ENCODE assay signal across 32 mouse cellular contexts in genomic region chr16:28015276-28015897, GRCm38 (mm10).
DNase-seq lines count a peak whose midpoint lies in the region; ATAC-seq and TF ChIP-seq lines count a peak whose summit lies in the region.
"Had no signal": no experiment of that assay in that cellular context is flagged by ENCODE, and none has a peak within 500 bp of the region (broad histone marks: within the 10 kb centered on the region; RNA-seq: fewer than 3 reads in every experiment).

No protein-coding gene starts in this region.

- no peak overlapping the region for H3K4me2 ChIP-seq in forebrain, embryonic 14.5 days (ENCODE audit: low read length)
- H3K4me2 ChIP-seq in forebrain, embryonic 15.5 days (replicated peaks), result no peak overlapping the region
- no peak overlapping the region for H3K4me2 ChIP-seq in midbrain, embryonic 16.5 days (ENCODE audit: low read length)
- H3K4me2 ChIP-seq: embryonic facial prominence, embryonic 13.5 days; heart, embryonic 12.5 days; hindbrain, embryonic 13.5 days; liver, embryonic 13.5 days; neural tube, embryonic 15.5 days had no signal

- H3K4me1 ChIP-seq in forebrain, embryonic 14.5 days (ENCODE audit: control insufficient read depth, insufficient read depth, low read length), result no peaks in the 10 kb centered on the region
- H3K4me1 ChIP-seq in forebrain, embryonic 15.5 days, result no peaks in the 10 kb centered on the region
- no peaks in the 10 kb centered on the region for H3K4me1 ChIP-seq in midbrain, embryonic 16.5 days (ENCODE audit: control insufficient read depth, insufficient read depth, low read length)
- H3K4me1 ChIP-seq: heart, embryonic 12.5 days; hindbrain, embryonic 13.5 days; liver, embryonic 13.5 days; megakaryocyte, embryonic 14.5 days; neural tube, embryonic 15.5 days had no signal

- H3K27ac ChIP-seq in forebrain, embryonic 14.5 days (ENCODE audit: low read depth, low read length), result no peak overlapping the region
- no peak overlapping the region for H3K27ac ChIP-seq in forebrain, embryonic 15.5 days (replicated peaks)
- no peak overlapping the region for H3K27ac ChIP-seq in midbrain, embryonic 16.5 days (ENCODE audit: low read length)
- no peak overlapping the region for H3K27ac ChIP-seq in left cerebral cortex, adult 2 months
- H3K27ac ChIP-seq: embryonic facial prominence, embryonic 13.5 days; heart, adult 2 months; hindbrain, embryonic 13.5 days; kidney, postnatal 0 days; liver, embryonic 13.5 days; neural tube, embryonic 15.5 days had no signal

- WGBS in forebrain, embryonic 14.5 days, result 53% methylated on average over 6 of the region's 6 CpGs
- 44% methylated on average over 6 of the region's 6 CpGs for WGBS in forebrain, embryonic 15.5 days
- WGBS in midbrain, embryonic 16.5 days, result 51% methylated on average over 6 of the region's 6 CpGs

- H3K27me3 ChIP-seq in forebrain, embryonic 14.5 days (replicated peaks; ENCODE audit: control insufficient read depth, insufficient read depth, low read length), result no peaks in the 10 kb centered on the region
- H3K27me3 ChIP-seq in forebrain, embryonic 15.5 days, result no peaks in the 10 kb centered on the region
- H3K27me3 ChIP-seq in midbrain, embryonic 16.5 days (ENCODE audit: control insufficient read depth, insufficient read depth, low read depth, low read length), result no peaks in the 10 kb centered on the region
- H3K27me3 ChIP-seq: embryonic facial prominence, embryonic 13.5 days; heart, embryonic 12.5 days; hindbrain, embryonic 13.5 days; liver, embryonic 13.5 days; megakaryocyte, embryonic 14.5 days; neural tube, embryonic 15.5 days had no signal

- H3K9ac ChIP-seq in forebrain, embryonic 14.5 days (ENCODE audit: low read length), result no peak overlapping the region
- H3K9ac ChIP-seq in forebrain, embryonic 15.5 days (replicated peaks), result no peak overlapping the region
- H3K9ac ChIP-seq in midbrain, embryonic 16.5 days (ENCODE audit: low read depth, low read length), result no peak overlapping the region
- H3K9ac ChIP-seq: embryonic facial prominence, embryonic 13.5 days; heart, embryonic 12.5 days; hindbrain, embryonic 13.5 days; liver, embryonic 13.5 days; neural tube, embryonic 15.5 days had no signal

- no peak for TF ChIP-seq CTCF in left cerebral cortex, adult 2 months (IDR thresholded peaks at IDR 0.05)

- no peaks in the 10 kb centered on the region for H3K36me3 ChIP-seq in forebrain, embryonic 14.5 days (ENCODE audit: control insufficient read depth, insufficient read depth, low read length)
- H3K36me3 ChIP-seq in forebrain, embryonic 15.5 days, result no peaks in the 10 kb centered on the region
- H3K36me3 ChIP-seq in midbrain, embryonic 16.5 days (ENCODE audit: control insufficient read depth, insufficient read depth, low read length), result no peaks in the 10 kb centered on the region
- H3K36me3 ChIP-seq: embryonic facial prominence, embryonic 13.5 days; heart, embryonic 12.5 days; hindbrain, embryonic 13.5 days; liver, embryonic 13.5 days; neural tube, embryonic 15.5 days had no signal

- DNase-seq in forebrain, embryonic 14.5 days (ENCODE audit: low spot score), result peak; percentile 23
- DNase-seq in Muller cell, postnatal 12 days (ENCODE audit: inconsistent ontology term), result peak; percentile 74
- DNase-seq in embryo, embryonic 11 days, result peak; percentile 14
- DNase-seq in adrenal gland, adult 18-20 months (ENCODE audit: low spot score in 2 of 2), result no peak
- no peak for DNase-seq in left cerebral cortex, adult 2 months (ENCODE audit: extremely low spot score in 1 of 2, low spot score in 2 of 2)
- no peak for DNase-seq in layer of hippocampus, postnatal 10 days (ENCODE audit: low spot score in 2 of 2)
- DNase-seq: adrenal gland, postnatal 10 days; cerebellum, adult 11-12 months; cerebellum, adult 9-11 months; heart, adult 2 months; heart, postnatal 4 days; kidney, adult 8-10 months; kidney, postnatal 4 days; left cerebral cortex, postnatal 4 days; liver, embryonic 13.5 days; lung, adult 18-20 months; lung, postnatal 4 days; right cerebral cortex, postnatal 4 days; thymus, adult 2 months; thymus, postnatal 4 days had no signal

- peak; percentile 44; the same call in 1 of the 2 replicates for ATAC-seq in forebrain, embryonic 14.5 days
- ATAC-seq in forebrain, embryonic 15.5 days (replicated peaks), result no peak; the same call in 1 of the 2 replicates
- ATAC-seq in midbrain, embryonic 16.5 days, result peak; percentile 76; the same call in 1 of the 2 replicates
- ATAC-seq: CD4-positive, CD25-positive, alpha-beta regulatory T cell, adult 4 months; intestine, embryonic 16.5 days; lung, postnatal 0 days had no signal

- intact Hi-C loops in left cerebral cortex, adult 2 months (cut with DNase I), result no loop called here

- H3K9me3 ChIP-seq in forebrain, embryonic 14.5 days (replicated peaks; ENCODE audit: control insufficient read depth, low read length), result no peaks in the 10 kb centered on the region
- no peaks in the 10 kb centered on the region for H3K9me3 ChIP-seq in forebrain, embryonic 15.5 days
- H3K9me3 ChIP-seq in midbrain, embryonic 16.5 days (replicated peaks; ENCODE audit: control insufficient read depth, low read length, poor library complexity, severe bottlenecking), result no peaks in the 10 kb centered on the region
- H3K9me3 ChIP-seq: embryonic facial prominence, embryonic 13.5 days; heart, embryonic 12.5 days; hindbrain, embryonic 13.5 days; liver, embryonic 13.5 days; megakaryocyte, embryonic 14.5 days; neural tube, embryonic 15.5 days had no signal

- no peak overlapping the region for H3K4me3 ChIP-seq in forebrain, embryonic 14.5 days (ENCODE audit: low read depth, low read length)
- no peak overlapping the region for H3K4me3 ChIP-seq in forebrain, embryonic 15.5 days
- H3K4me3 ChIP-seq in midbrain, embryonic 16.5 days (ENCODE audit: low read depth, low read length), result no peak overlapping the region
- no peak overlapping the region for H3K4me3 ChIP-seq in left cerebral cortex, adult 2 months
- H3K4me3 ChIP-seq: embryonic facial prominence, embryonic 13.5 days; erythroblast, embryonic 14.5 days; heart, adult 2 months; heart, embryonic 12.5 days; hindbrain, embryonic 13.5 days; liver, embryonic 13.5 days; megakaryocyte, embryonic 14.5 days; neural tube, embryonic 15.5 days had no signal

Comparison
In these comparisons a context has a peak if more than half of its experiments do, and no peak if none do; other contexts are left out.
1. DNase-seq: peak in forebrain, embryonic 14.5 days (single experiment), Muller cell, postnatal 12 days (single experiment) and embryo, embryonic 11 days (single experiment); none in adrenal gland, adult 18-20 months (0 of 2), left cerebral cortex, adult 2 months (0 of 2) and layer of hippocampus, postnatal 10 days (0 of 2).